Mouse (Mus musculus): ENCODE results near the gene Gm45799. TPM values are rescaled to one million over a fixed set of nuclear protein-coding genes. Genes with fewer than 3 reads are reported as not detected.

Gm45799 gene
- total and polyA plus RNA-seq, 3 experiments: 67.2 to 109 TPM; not detected in 1

DNA sequence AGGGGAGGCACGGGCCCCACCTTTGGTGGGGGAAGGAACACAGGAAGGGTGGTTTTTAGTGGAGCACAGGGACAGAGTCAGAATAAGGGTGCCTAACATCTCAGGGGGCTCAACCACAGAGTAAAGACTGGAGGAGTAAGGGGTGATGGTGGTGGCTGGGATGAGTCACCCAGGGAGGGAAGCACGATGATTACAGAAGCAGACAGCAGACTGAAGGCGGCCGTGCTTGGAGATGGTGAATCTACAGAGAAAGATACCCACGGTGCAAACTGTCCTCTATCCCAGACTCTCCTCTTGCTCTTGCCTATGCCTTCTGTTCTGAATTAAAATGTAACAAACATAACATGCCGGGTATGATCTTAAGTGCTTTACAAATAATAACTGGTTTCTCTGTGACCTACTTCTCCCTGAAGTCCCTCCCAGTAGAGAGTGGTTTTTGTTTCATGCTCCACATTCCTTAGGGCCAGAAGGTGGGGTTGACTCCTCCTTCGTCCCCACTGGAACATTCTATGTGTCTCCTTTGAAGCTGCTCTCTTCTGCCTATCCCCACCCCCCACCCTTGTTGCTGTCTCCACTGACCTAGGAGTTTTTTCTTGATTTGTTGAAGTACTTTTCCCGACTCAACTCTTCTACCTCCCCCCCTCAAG lies 18.6 kb upstream of the Gm45799 start:
- Histone ChIP-seq H3K9ac (ENCODE audit: control insufficient read depth, low read depth, low read length, poor library complexity, severe bottlenecking) (no peak overlapping the region), H3K36me3 (ENCODE audit: control insufficient read depth in 1 of 2, insufficient read depth in 2 of 2, low read length in 2 of 2) (no peaks in the 10 kb centered on the region), H3K79me2 (ENCODE audit: control insufficient read depth, insufficient read depth, low read length, poor library complexity) (no peaks in the 10 kb centered on the region), H3K27me3 (ENCODE audit: control insufficient read depth in 1 of 2, insufficient read depth in 2 of 2, low read length in 2 of 2) (no peaks in the 10 kb centered on the region), H3K4me3 (ENCODE audit: control insufficient read depth in 1 of 2, insufficient read depth in 1 of 2, low read depth in 2 of 2, low read length in 2 of 2) (no peak overlapping the region), H3K27ac (ENCODE audit: control insufficient read depth, low read depth, low read length) (no peak overlapping the region), H3K9me3 (replicated peaks; ENCODE audit: insufficient read depth, low read length) (no peaks in the 10 kb centered on the region), H3K4me1 (ENCODE audit: control insufficient read depth in 1 of 2, insufficient read depth in 2 of 2, low read length in 2 of 2) (no peaks in the 10 kb centered on the region)
- no peak for DNase-seq (ENCODE audit: low read depth, low spot score)
- no peak for TF ChIP-seq ZNF384 (IDR thresholded peaks at IDR 0.05; ENCODE audit: low read depth, low read length)

DNA sequence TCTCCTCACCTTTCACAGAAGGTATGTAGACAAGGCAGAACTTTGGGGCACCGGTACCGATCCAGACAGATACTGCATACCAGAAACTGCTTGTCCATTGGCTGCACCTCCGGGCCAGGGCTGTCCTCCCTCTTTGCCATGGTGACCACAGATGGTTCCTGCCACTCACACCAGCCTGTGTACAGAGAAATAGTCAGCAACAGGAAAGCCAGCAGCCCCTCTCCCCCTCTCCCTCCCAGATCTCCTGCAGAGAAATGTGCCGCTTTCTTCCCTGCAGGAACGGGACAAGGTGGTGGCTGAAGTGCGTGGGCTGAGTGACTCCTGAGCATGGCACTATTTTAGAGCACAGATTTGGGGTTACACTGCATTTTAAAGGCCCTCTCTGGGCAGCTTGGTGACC lies 15.0 kb upstream of the Gm45799 start:
- DNase-seq (ENCODE audit: low read depth, low spot score): no peak
- H3K36me3 ChIP-seq (ENCODE audit: control insufficient read depth in 1 of 2, insufficient read depth in 2 of 2, low read length in 2 of 2): no peaks in the 10 kb centered on the region
- no peaks in the 10 kb centered on the region for H3K79me2 ChIP-seq (ENCODE audit: control insufficient read depth, insufficient read depth, low read length, poor library complexity)
- no peak overlapping the region for H3K9ac ChIP-seq (ENCODE audit: control insufficient read depth, low read depth, low read length, poor library complexity, severe bottlenecking)
- TF ChIP-seq CTCF (IDR thresholded peaks at IDR 0.05 in 2 of 3, conservative IDR thresholded peaks at IDR 0.05 in 1 of 3; ENCODE audit: control insufficient read depth in 1 of 3, insufficient read depth in 1 of 3, low read depth in 2 of 3, low read length in 3 of 3, poor library complexity in 1 of 3, severe bottlenecking in 1 of 3) (no peak), CHD2 (IDR thresholded peaks at IDR 0.05; ENCODE audit: low read length) (no peak), RCOR1 (IDR thresholded peaks at IDR 0.05; ENCODE audit: low read depth, low read length) (no peak), NELFE (IDR thresholded peaks at IDR 0.05; ENCODE audit: low read depth, low read length) (no peak), ZMIZ1 (IDR thresholded peaks at IDR 0.05; ENCODE audit: low read depth, low read length) (no peak), MAZ (IDR thresholded peaks at IDR 0.05; ENCODE audit: low read depth, low read length) (no peak), E2F4 (IDR thresholded peaks at IDR 0.05; ENCODE audit: borderline replicate concordance, low read depth, low read length) (no peak), USF2 (IDR thresholded peaks at IDR 0.05; ENCODE audit: borderline replicate concordance in 1 of 2, insufficient read depth in 1 of 2, low read depth in 1 of 2, low read length in 2 of 2) (no peak), ELF1 (IDR thresholded peaks at IDR 0.05; ENCODE audit: low read depth, low read length) (no peak), GABPA (IDR thresholded peaks at IDR 0.05; ENCODE audit: low read depth, low read length) (no peak), BHLHE40 (IDR thresholded peaks at IDR 0.05; ENCODE audit: borderline replicate concordance, low read depth, low read length) (no peak), HCFC1 (IDR thresholded peaks at IDR 0.05; ENCODE audit: low read depth, low read length) (no peak), MYB (IDR thresholded peaks at IDR 0.05; ENCODE audit: low read depth, low read length) (no peak), ZNF384 (IDR thresholded peaks at IDR 0.05; ENCODE audit: low read depth, low read length) (no peak), POLR2AphosphoS2 (IDR thresholded peaks at IDR 0.05; ENCODE audit: low read length) (no peak)
- H3K27me3 ChIP-seq (ENCODE audit: control insufficient read depth in 1 of 2, insufficient read depth in 2 of 2, low read length in 2 of 2): no peaks in the 10 kb centered on the region
- H3K4me3 ChIP-seq (ENCODE audit: control insufficient read depth in 1 of 2, insufficient read depth in 1 of 2, low read depth in 2 of 2, low read length in 2 of 2): no peak overlapping the region
- H3K27ac ChIP-seq (ENCODE audit: control insufficient read depth, low read depth, low read length): no peak overlapping the region
- no peaks in the 10 kb centered on the region for H3K4me1 ChIP-seq (ENCODE audit: control insufficient read depth in 1 of 2, insufficient read depth in 2 of 2, low read length in 2 of 2)
- H3K9me3 ChIP-seq (replicated peaks; ENCODE audit: insufficient read depth, low read length): no peaks in the 10 kb centered on the region
